In genomic region chr17:30575121-30575904, GRCm38 (mm10) we compare ENCODE assay signal across 1 mouse cellular context.
TF ChIP-seq lines count a peak whose summit lies in the region.

No protein-coding gene starts in this region.

TF ChIP-seq in MEL, 35 proteins besides CTCF, POLR2A, EP300 and RAD21 (continued from another document):
- TF ChIP-seq MAX (IDR thresholded peaks at IDR 0.05; ENCODE audit: low read length) (peak; percentile 91), NELFE (IDR thresholded peaks at IDR 0.05; ENCODE audit: low read depth, low read length) (no peak; the same call in none of the 2 replicates), ELF1 (IDR thresholded peaks at IDR 0.05; ENCODE audit: low read depth, low read length) (peak; percentile 33; the same call in 1 of the 2 replicates), TBP (IDR thresholded peaks at IDR 0.05; ENCODE audit: low read depth, low read length) (peak; percentile 36; the same call in 1 of the 2 replicates), BHLHE40 (IDR thresholded peaks at IDR 0.05; ENCODE audit: borderline replicate concordance, low read depth, low read length) (peak; percentile 85), GATA1 (IDR thresholded peaks at IDR 0.05; ENCODE audit: low read depth, low read length) (no peak), USF1 (IDR thresholded peaks at IDR 0.05; ENCODE audit: low read depth, low read length) (peak; percentile 60; the same call in 1 of the 2 replicates), CHD2 (IDR thresholded peaks at IDR 0.05; ENCODE audit: low read length) (no peak), UBTF (IDR thresholded peaks at IDR 0.05; ENCODE audit: borderline replicate concordance, insufficient read depth, low read depth, low read length) (no peak), ETS1 (IDR thresholded peaks at IDR 0.05; ENCODE audit: low read depth, low read length) (no peak), SIN3A (IDR thresholded peaks at IDR 0.05; ENCODE audit: low read length) (peak; percentile 88), TAL1 (IDR thresholded peaks at IDR 0.05; ENCODE audit: low read length) (no peak), ZNF384 (IDR thresholded peaks at IDR 0.05; ENCODE audit: low read depth, low read length) (no peak), MYB (IDR thresholded peaks at IDR 0.05; ENCODE audit: low read depth, low read length) (no peak)
